Mouse (Mus musculus): ENCODE results near the gene Mfsd5.

The Mfsd5 gene

GRCm38 (mm10) chr15:102247252-102248130 is 31.8 kb upstream of the Mfsd5 start:
- in situ Hi-C loops (cut with MboI, MseI), result no loop called here

- in situ Hi-C loops (cut with MboI, MseI), result no loop called here
Observed at GRCm38 (mm10) chr15:102248131-102248811, 31.0 kb upstream of the Mfsd5 start.

GRCm38 (mm10) chr15:102248812-102249191 is 30.5 kb upstream of the Mfsd5 start:
- in situ Hi-C loops (cut with MboI, MseI), result no loop called here

- in situ Hi-C loops (cut with MboI, MseI), result no loop called here
Observed at GRCm38 (mm10) chr15:102249251-102249691, 30.0 kb upstream of the Mfsd5 start.

- in situ Hi-C loops (cut with MboI, MseI), result no loop called here
Observed at GRCm38 (mm10) chr15:102249967-102250366, 29.3 kb upstream of the Mfsd5 start.

- in situ Hi-C loops (cut with MboI, MseI), result no loop called here
Observed at GRCm38 (mm10) chr15:102250521-102250920, 28.7 kb upstream of the Mfsd5 start.

- in situ Hi-C loops (cut with MboI, MseI), result no loop called here
Observed at GRCm38 (mm10) chr15:102255547-102256255, 23.6 kb upstream of the Mfsd5 start.

- in situ Hi-C loops (cut with MboI, MseI), result no loop called here
Observed at GRCm38 (mm10) chr15:102256431-102257201, 22.6 kb upstream of the Mfsd5 start.

GRCm38 (mm10) chr15:102257202-102258075 is 21.8 kb upstream of the Mfsd5 start, which contains the start of gene Rarg:
Gene Rarg (minus strand): TSS chr15:102257517.
- in situ Hi-C loops (cut with MboI, MseI), result no loop called here

- in situ Hi-C loops (cut with MboI, MseI), result no loop called here
Observed at GRCm38 (mm10) chr15:102258076-102258470, 21.2 kb upstream of the Mfsd5 start.

GRCm38 (mm10) chr15:102258581-102259253 is 20.5 kb upstream of the Mfsd5 start:
- in situ Hi-C loops (cut with MboI, MseI), result no loop called here

- in situ Hi-C loops (cut with MboI, MseI), result no loop called here
Observed at GRCm38 (mm10) chr15:102262582-102262981, 16.7 kb upstream of the Mfsd5 start.

- in situ Hi-C loops (cut with MboI, MseI), result no loop called here
Observed at GRCm38 (mm10) chr15:102263037-102263436, 16.2 kb upstream of the Mfsd5 start.

- in situ Hi-C loops (cut with MboI, MseI), result no loop called here
Observed at GRCm38 (mm10) chr15:102265548-102265947, 13.7 kb upstream of the Mfsd5 start.

- in situ Hi-C loops (cut with MboI, MseI), result no loop called here
Observed at GRCm38 (mm10) chr15:102270274-102270960, 8.8 kb upstream of the Mfsd5 start, which contains the start of gene Gm9918. Gene Gm9918 (plus strand): TSS chr15:102270563.

GRCm38 (mm10) chr15:102271441-102271840 is 7.8 kb upstream of the Mfsd5 start:
- in situ Hi-C loops (cut with MboI, MseI), result no loop called here

GRCm38 (mm10) chr15:102273982-102274716 is 5.1 kb upstream of the Mfsd5 start:
- in situ Hi-C loops (cut with MboI, MseI), result no loop called here

GRCm38 (mm10) chr15:102278726-102279091 is 545 bp upstream of the Mfsd5 start:
- in situ Hi-C loops (cut with MboI, MseI), result no loop called here
